Mouse (Mus musculus) MEL (cell line): ENCODE results near the gene Kank3. TPM values are rescaled to one million over a fixed set of nuclear protein-coding genes. Genes with fewer than 3 reads are reported as not detected.
A peak's percentile ranks its signal among the peaks of the same experiment; 100 is the strongest.
"Not testable (repeated sequence)": the region's sequence is repeated elsewhere in the genome, so short reads cannot be mapped to it uniquely, and the experiment has no call there.

Experiments
- DNase-seq: peaks from one replicate; pipeline ENCODE4 v3.0.0; 2011; ENCODE audit warnings: low read depth, low spot score
- H3K27ac ChIP-seq: 2 replicates; pipeline ENCODE4 v1.5.1; 2012; ENCODE audit warnings: low read depth, mild to moderate bottlenecking, control low read depth, low read length, moderate library complexity; ENCODE audit not compliant: control insufficient read depth
- H3K27me3 ChIP-seq, 2 experiments: fragments of 150-350 bp in 1 of 2; sonication (generic) in 1 of 2; 2 replicates each; pipeline ENCODE4 v1.6.1; 2012; ENCODE audit warnings: low read length in 2 of 2, mild to moderate bottlenecking in 2 of 2, improper control_type of control experiment in 1 of 2, moderate library complexity in 1 of 2; ENCODE audit not compliant: insufficient read depth in 2 of 2, control insufficient read depth in 1 of 2
- H3K36me3 ChIP-seq, 2 experiments: 2 replicates each; pipeline ENCODE4 v1.6.1; 2012 to 2014; ENCODE audit warnings: low read length in 2 of 2, improper control_type of control experiment in 1 of 2, inconsistent platforms in 1 of 2, mild to moderate bottlenecking in 1 of 2; ENCODE audit not compliant: insufficient read depth in 2 of 2, control insufficient read depth in 1 of 2
- H3K4me1 ChIP-seq, 2 experiments: fragments of 150-350 bp in 1 of 2; sonication (generic) in 1 of 2; 2 replicates each; pipeline ENCODE4 v1.6.1; 2012; ENCODE audit warnings: low read length in 2 of 2, improper control_type of control experiment in 1 of 2, mild to moderate bottlenecking in 1 of 2; ENCODE audit not compliant: insufficient read depth in 2 of 2, control insufficient read depth in 1 of 2
- H3K4me3 ChIP-seq, 2 experiments: fragments of 150-350 bp in 1 of 2; sonication (generic) in 1 of 2; 2 replicates each; pipeline ENCODE4 v1.5.1; 2012; ENCODE audit warnings: low read depth in 2 of 2, low read length in 2 of 2, mild to moderate bottlenecking in 2 of 2, moderate library complexity in 2 of 2, control low read depth in 1 of 2, improper control_type of control experiment in 1 of 2; ENCODE audit not compliant: control insufficient read depth in 1 of 2, insufficient read depth in 1 of 2
- H3K79me2 ChIP-seq: 2 replicates; pipeline ENCODE4 v1.6.1; 2012; ENCODE audit warnings: mild to moderate bottlenecking, low read length, moderate library complexity; ENCODE audit not compliant: control insufficient read depth, poor library complexity, insufficient read depth
- H3K9ac ChIP-seq: 2 replicates; pipeline ENCODE4 v1.6.1; 2012; ENCODE audit warnings: low read depth, mild to moderate bottlenecking, control low read depth, low read length, moderate library complexity; ENCODE audit not compliant: control insufficient read depth, poor library complexity, severe bottlenecking
- H3K9me3 ChIP-seq: fragments of 150-350 bp; sonication (generic); replicated peaks from 2 replicates; pipeline ENCODE4 v1.6.1; 2012; ENCODE audit warnings: mild to moderate bottlenecking, low read length, improper control_type of control experiment, moderate library complexity; ENCODE audit not compliant: insufficient read depth
- BHLHE40 ChIP-seq: IDR thresholded peaks from 2 replicates; pipeline ENCODE4 v1.6.1; 2012; ENCODE audit warnings: low read depth, mild to moderate bottlenecking, inconsistent platforms, low read length, improper control_type of control experiment, borderline replicate concordance
- CHD2 ChIP-seq: IDR thresholded peaks from 2 replicates; pipeline ENCODE4 v1.6.1; 2011; ENCODE audit warnings: low read length, improper control_type of control experiment
- E2F4 ChIP-seq: IDR thresholded peaks from 2 replicates; pipeline ENCODE4 v1.6.1; 2011; ENCODE audit warnings: low read depth, low read length, improper control_type of control experiment, borderline replicate concordance
- EP300 ChIP-seq, 2 experiments: IDR thresholded peaks; 2 replicates each; pipeline ENCODE4 v1.6.1; 2011; ENCODE audit warnings: improper control_type of control experiment in 2 of 2, low read length in 2 of 2, low read depth in 1 of 2, mild to moderate bottlenecking in 1 of 2
- ETS1 ChIP-seq: IDR thresholded peaks from 2 replicates; pipeline ENCODE4 v1.6.1; 2012; ENCODE audit warnings: low read depth, mild to moderate bottlenecking, inconsistent platforms, low read length, improper control_type of control experiment, moderate library complexity
- HCFC1 ChIP-seq: IDR thresholded peaks from 2 replicates; pipeline ENCODE4 v1.6.1; 2012; ENCODE audit warnings: low read depth, mild to moderate bottlenecking, inconsistent platforms, low read length, improper control_type of control experiment, moderate library complexity
- MAFK ChIP-seq: IDR thresholded peaks from 2 replicates; pipeline ENCODE4 v1.6.1; 2011; ENCODE audit warnings: low read depth, mild to moderate bottlenecking, low read length, improper control_type of control experiment, borderline replicate concordance
- MEF2A ChIP-seq: IDR thresholded peaks from 2 replicates; pipeline ENCODE4 v1.6.1; 2014; ENCODE audit warnings: low read depth, mild to moderate bottlenecking, inconsistent platforms, low read length, improper control_type of control experiment; ENCODE audit not compliant: poor library complexity, insufficient replicate concordance, severe bottlenecking; ENCODE audit errors: extremely low read depth
- MXI1 ChIP-seq: IDR thresholded peaks from 2 replicates; pipeline ENCODE4 v1.6.1; 2011; ENCODE audit warnings: mild to moderate bottlenecking, low read depth, low read length, improper control_type of control experiment
- NELFE ChIP-seq: IDR thresholded peaks from 2 replicates; pipeline ENCODE4 v1.6.1; 2011; ENCODE audit warnings: low read depth, low read length, improper control_type of control experiment
- NRF1 ChIP-seq: IDR thresholded peaks from 2 replicates; pipeline ENCODE4 v1.6.1; 2014; ENCODE audit warnings: low read depth, mild to moderate bottlenecking, inconsistent platforms, low read length, improper control_type of control experiment, moderate library complexity; ENCODE audit not compliant: poor library complexity, insufficient read depth, severe bottlenecking
- POLR2A ChIP-seq, 2 experiments: IDR thresholded peaks; 2 replicates each; pipeline ENCODE4 v1.6.1; 2011 to 2012; ENCODE audit warnings: low read length in 2 of 2, mild to moderate bottlenecking in 2 of 2, control low read depth in 1 of 2, improper control_type of control experiment in 1 of 2, low read depth in 1 of 2, moderate library complexity in 1 of 2; ENCODE audit not compliant: control insufficient read depth in 1 of 2, insufficient read depth in 1 of 2, poor library complexity in 1 of 2
- SMC3 ChIP-seq: IDR thresholded peaks from 2 replicates; pipeline ENCODE4 v1.6.1; 2011; ENCODE audit warnings: low read depth, low read length, improper control_type of control experiment
- TBP ChIP-seq: IDR thresholded peaks from 2 replicates; pipeline ENCODE4 v1.8.0; 2011; ENCODE audit warnings: low read depth, low read length, improper control_type of control experiment
- UBTF ChIP-seq: IDR thresholded peaks from 2 replicates; pipeline ENCODE4 v1.6.1; 2012; ENCODE audit warnings: low read depth, mild to moderate bottlenecking, inconsistent platforms, low read length, improper control_type of control experiment, moderate library complexity, borderline replicate concordance; ENCODE audit not compliant: insufficient read depth
- USF1 ChIP-seq: IDR thresholded peaks from 2 replicates; pipeline ENCODE4 v1.6.1; 2014; ENCODE audit warnings: low read depth, mild to moderate bottlenecking, inconsistent platforms, low read length, improper control_type of control experiment, moderate library complexity
- USF2 ChIP-seq, 2 experiments: IDR thresholded peaks; 2 replicates each; pipeline ENCODE4 v1.6.1; 2011 to 2012; ENCODE audit warnings: improper control_type of control experiment in 2 of 2, low read length in 2 of 2, borderline replicate concordance in 1 of 2, inconsistent platforms in 1 of 2, low read depth in 1 of 2, mild to moderate bottlenecking in 1 of 2; ENCODE audit not compliant: insufficient read depth in 1 of 2
- ZMIZ1 ChIP-seq: IDR thresholded peaks from 2 replicates; pipeline ENCODE4 v1.6.1; 2012; ENCODE audit warnings: low read depth, mild to moderate bottlenecking, inconsistent platforms, low read length, improper control_type of control experiment, moderate library complexity
- polyA plus RNA-seq, 2 experiments: library from polyadenylated mRNA; stranded (reverse) in 1 of 2; unstranded in 1 of 2; fragments of >175 nt in 1 of 2; fragments of >200 nt in 1 of 2; gene quantifications; 2 replicates each; pipeline versions ENCODE4 v1.2.1 to v1.2.4; 2012; ENCODE audit warnings: low replicate concordance in 2 of 2, low read depth in 1 of 2; ENCODE audit not compliant: insufficient read length in 2 of 2, insufficient read depth in 1 of 2, missing spikeins in 1 of 2
- total RNA-seq: library from RNA; depleted of rRNA; stranded (reverse); fragments of 300-350 nt; gene quantifications from 2 replicates; pipeline ENCODE4 v1.2.3, GENCODE M21; 2012

The Kank3 gene
- total and polyA plus RNA-seq, 3 experiments, result 5.2 to 5.5 TPM; not detected in 1

GRCm38 (mm10) chr17:33824084-33824996 lies 14.0 kb downstream of the Kank3 start, which contains the start of the genes Rps28 and Ndufa7 (continued):
- TF ChIP-seq MAFK (no peak), NELFE (peak; percentile 96), ZMIZ1 (peak; percentile 93; the same call in 1 of the 2 replicates), UBTF (no peak), SMC3 (no peak), E2F4 (no peak), HCFC1 (peak; percentile 90), ETS1 (peak; percentile 45; the same call in 1 of the 2 replicates), POLR2A (IDR thresholded peaks at IDR 0.05; ENCODE audit: control insufficient read depth in 1 of 2, insufficient read depth in 1 of 2, low read depth in 1 of 2, low read length in 2 of 2, poor library complexity in 1 of 2) (peak; percentile 79 to 96), NRF1 (no peak), USF1 (peak; percentile 96), MXI1 (peak; percentile 93), CHD2 (peak; percentile 97), MEF2A (no peak), BHLHE40 (peak; percentile 97), EP300 (IDR thresholded peaks at IDR 0.05; ENCODE audit: low read depth in 1 of 2, low read length in 2 of 2) (peak in 1 of 2 experiments; percentile 21; a peak in 1 of 4 replicates), USF2 (IDR thresholded peaks at IDR 0.05; ENCODE audit: borderline replicate concordance in 1 of 2, insufficient read depth in 1 of 2, low read depth in 1 of 2, low read length in 2 of 2) (peak; percentile 43 to 83; a peak in 2 of 4 replicates), TBP (peak; percentile 99)

GRCm38 (mm10) chr17:33824997-33825330 lies 14.6 kb downstream of the Kank3 start:
- H3K9me3 ChIP-seq, H3K27me3 ChIP-seq: not testable (repeated sequence)
- Histone ChIP-seq H3K27ac (peak overlapping the region; percentile 77), H3K79me2 (peaks cover 42% of the 10 kb centered on the region), H3K36me3 (peaks cover 18 to 27% of the 10 kb centered on the region in 2 experiments), H3K4me3 (peak overlapping the region; percentile 85 to 93), H3K9ac (peak overlapping the region; percentile 90), H3K4me1 (peaks cover 0 to 11% of the 10 kb centered on the region in 2 experiments; a peak in 2 of 4 replicates)
- peak; percentile 31 for DNase-seq
